Mouse (Mus musculus): Measurements from ENCODE around the gene Pdlim3.
"Not testable (repeated sequence)": the region's sequence is repeated elsewhere in the genome, so short reads cannot be mapped to it uniquely, and the experiment has no call there.

The Pdlim3 gene

GRCm38 (mm10) chr8:45885202-45885685 lies at the start of gene Pdlim3:
Gene Pdlim3, plus strand, starts transcription at chr8:45885461.
- no peak for DNase-seq (ENCODE audit: low read depth in 1 of 2, low spot score in 2 of 2)

GRCm38 (mm10) chr8:45843306-45843705 lies 42.0 kb upstream of the Pdlim3 start:
- DNase-seq (ENCODE audit: low read depth in 1 of 2, low spot score in 2 of 2): no peak

- DNase-seq (ENCODE audit: low read depth in 1 of 2, low spot score in 2 of 2): no peak
Measured at GRCm38 (mm10) chr8:45844097-45844885, 41.0 kb upstream of the Pdlim3 start.

- DNase-seq (ENCODE audit: low read depth in 1 of 2, low spot score in 2 of 2): no peak
Measured at GRCm38 (mm10) chr8:45844911-45845481, 40.3 kb upstream of the Pdlim3 start.

GRCm38 (mm10) chr8:45845906-45846305 lies 39.4 kb upstream of the Pdlim3 start:
- no peak for DNase-seq (ENCODE audit: low read depth in 1 of 2, low spot score in 2 of 2)

- DNase-seq (ENCODE audit: low read depth in 1 of 2, low spot score in 2 of 2): no peak
Measured at GRCm38 (mm10) chr8:45855118-45855517, 30.1 kb upstream of the Pdlim3 start.

GRCm38 (mm10) chr8:45857734-45858133 lies 27.5 kb upstream of the Pdlim3 start:
- no peak for DNase-seq (ENCODE audit: low read depth in 1 of 2, low spot score in 2 of 2)

- no peak for DNase-seq (ENCODE audit: low read depth in 1 of 2, low spot score in 2 of 2)
Measured at GRCm38 (mm10) chr8:45858391-45858790, 26.9 kb upstream of the Pdlim3 start.

GRCm38 (mm10) chr8:45871587-45871986 lies 13.7 kb upstream of the Pdlim3 start:
- DNase-seq (ENCODE audit: low read depth in 1 of 2, low spot score in 2 of 2): not testable (repeated sequence)

GRCm38 (mm10) chr8:45872077-45872476 lies 13.2 kb upstream of the Pdlim3 start:
- no peak for DNase-seq (ENCODE audit: low read depth in 1 of 2, low spot score in 2 of 2)

GRCm38 (mm10) chr8:45874945-45875626 lies 10.2 kb upstream of the Pdlim3 start:
- DNase-seq (ENCODE audit: low read depth in 1 of 2, low spot score in 2 of 2): no peak

GRCm38 (mm10) chr8:45876397-45876796 lies 8.9 kb upstream of the Pdlim3 start:
- DNase-seq (ENCODE audit: low read depth in 1 of 2, low spot score in 2 of 2): no peak

- no peak for DNase-seq (ENCODE audit: low read depth in 1 of 2, low spot score in 2 of 2)
Measured at GRCm38 (mm10) chr8:45877680-45878079, 7.6 kb upstream of the Pdlim3 start.

GRCm38 (mm10) chr8:45880457-45880856 lies 4.8 kb upstream of the Pdlim3 start:
- DNase-seq (ENCODE audit: low read depth in 1 of 2, low spot score in 2 of 2): no peak

GRCm38 (mm10) chr8:45881726-45882125 lies 3.5 kb upstream of the Pdlim3 start:
- no peak for DNase-seq (ENCODE audit: low read depth in 1 of 2, low spot score in 2 of 2)

GRCm38 (mm10) chr8:45883793-45884192 lies 1.5 kb upstream of the Pdlim3 start:
- DNase-seq (ENCODE audit: low read depth in 1 of 2, low spot score in 2 of 2): no peak

- DNase-seq (ENCODE audit: low read depth in 1 of 2, low spot score in 2 of 2): no peak
Measured at GRCm38 (mm10) chr8:45884552-45884951, 709 bp upstream of the Pdlim3 start.

- no peak for DNase-seq (ENCODE audit: low read depth in 1 of 2, low spot score in 2 of 2)
Measured at GRCm38 (mm10) chr8:45885775-45886174, 514 bp downstream of the Pdlim3 start.

GRCm38 (mm10) chr8:45889737-45890136 lies 4.5 kb downstream of the Pdlim3 start:
- DNase-seq (ENCODE audit: low read depth in 1 of 2, low spot score in 2 of 2): no peak

- no peak for DNase-seq (ENCODE audit: low read depth in 1 of 2, low spot score in 2 of 2)
Measured at GRCm38 (mm10) chr8:45896590-45896989, 11.3 kb downstream of the Pdlim3 start.

GRCm38 (mm10) chr8:45899783-45900182 lies 14.5 kb downstream of the Pdlim3 start:
- DNase-seq (ENCODE audit: low read depth in 1 of 2, low spot score in 2 of 2): peak; percentile 18 to 31

- no peak for DNase-seq (ENCODE audit: low read depth in 1 of 2, low spot score in 2 of 2)
Measured at GRCm38 (mm10) chr8:45901626-45902025, 16.4 kb downstream of the Pdlim3 start.
